ENCODE assay signal across 16 mouse cellular contexts in the genomic region with DNA sequence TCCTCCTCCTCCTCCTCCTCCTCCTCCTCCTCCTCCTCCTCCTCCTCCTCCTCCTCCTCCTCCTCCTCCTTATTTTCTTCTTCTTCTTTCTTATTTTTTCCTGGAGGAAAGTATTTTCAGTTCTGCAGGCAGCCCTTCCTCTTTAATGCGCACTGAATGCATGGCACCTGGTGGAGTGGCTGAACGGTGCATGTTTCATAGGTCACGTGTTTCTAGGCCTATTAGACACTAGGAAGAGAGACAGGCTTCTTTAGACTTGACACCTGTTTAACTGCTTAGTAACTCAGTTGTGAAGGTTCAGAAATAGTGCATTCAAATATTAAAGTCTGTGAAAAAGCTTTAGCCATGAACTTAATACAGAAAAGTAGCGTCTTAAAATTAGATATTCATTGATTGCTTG.
"Had no signal": no experiment of that assay in that cellular context is flagged by ENCODE, and none has a peak within 500 bp of the region (broad histone marks: within the 10 kb centered on the region; RNA-seq: fewer than 3 reads in every experiment).

No protein-coding gene starts in this region.

- H3K27me3 ChIP-seq: neural tube, embryonic 12.5 days; neural tube, embryonic 13.5 days; neural tube, embryonic 15.5 days; stomach, embryonic 15.5 days had no signal

- DNase-seq: retina, postnatal 1 day; right cerebral cortex, adult 18-20 months; right cerebral cortex, postnatal 14 days; right cerebral cortex, postnatal 25 days; right cerebral cortex, postnatal 4 days; spleen, adult 18-20 months; thymus, adult 18-20 months; thymus, adult 2 months; thymus, postnatal 14 days; thymus, postnatal 25 days; thymus, postnatal 36 days; thymus, postnatal 4 days had no signal
